Mouse (Mus musculus) embryonic facial prominence, embryonic 13.5 days (tissue): ENCODE measurements around the gene Adssl1. TPM values are rescaled to one million over a fixed set of nuclear protein-coding genes. Genes with fewer than 3 reads are reported as not detected.

Experiments used
- ATAC-seq: fragments of 200-750 bp; cut with Nextera tagmentation; 2 replicates; pipeline ENCODE4 v1.8.0; 2017; ENCODE audit warnings: low read depth; ENCODE audit not compliant: insufficient number of reproducible peaks, insufficient read depth, low FRiP score, low TSS enrichment
- H3K27ac ChIP-seq: fragments of 300-500 bp; sonication (generic); 2 replicates; pipeline ENCODE4 v1.5.1; 2015; ENCODE audit warnings: moderate library complexity, mild to moderate bottlenecking, inconsistent platforms
- H3K27me3 ChIP-seq: fragments of 300-500 bp; sonication (generic); 2 replicates; pipeline ENCODE4 v1.6.1; 2015; ENCODE audit warnings: mild to moderate bottlenecking, inconsistent platforms
- H3K36me3 ChIP-seq: fragments of 300-500 bp; sonication (generic); 2 replicates; pipeline ENCODE4 v1.6.1; 2015; ENCODE audit warnings: mild to moderate bottlenecking, inconsistent platforms
- H3K4me1 ChIP-seq: fragments of 300-500 bp; sonication (generic); 2 replicates; pipeline ENCODE4 v1.6.1; 2015; ENCODE audit warnings: inconsistent platforms
- H3K4me2 ChIP-seq: fragments of 300-500 bp; sonication (generic); 2 replicates; pipeline ENCODE4 v1.6.1; 2015; ENCODE audit warnings: moderate library complexity, mild to moderate bottlenecking, inconsistent platforms
- H3K4me3 ChIP-seq: fragments of 300-500 bp; sonication (generic); 2 replicates; pipeline ENCODE4 v1.5.1; 2015; ENCODE audit warnings: mild to moderate bottlenecking, inconsistent platforms
- H3K9ac ChIP-seq: fragments of 300-500 bp; sonication (generic); 2 replicates; pipeline ENCODE4 v1.6.1; 2015; ENCODE audit warnings: mild to moderate bottlenecking, inconsistent platforms
- H3K9me3 ChIP-seq: fragments of 300-500 bp; sonication (generic); 2 replicates; pipeline ENCODE4 v1.6.1; 2016; ENCODE audit warnings: inconsistent platforms
- WGBS: fragments of 180-500 bp; shearing (Covaris S2); methylation state at CpG from one replicate; pipeline ENCODE4 v1.1.7; 2015; ENCODE audit warnings: mixed read lengths; 5-methylcytosine and 5-hydroxymethylcytosine counted together
- polyA plus RNA-seq: library from polyadenylated mRNA; unstranded; fragments of >200 nt; fragmentation: Nextera tagmentation; extraction: Ambion mirVana; gene quantifications from 2 replicates; pipeline ENCODE4 v1.2.1, GENCODE M21; 2015

The Adssl1 gene
- polyA plus RNA-seq, 1 experiment from 2014 or later = 4.4 TPM

DNA sequence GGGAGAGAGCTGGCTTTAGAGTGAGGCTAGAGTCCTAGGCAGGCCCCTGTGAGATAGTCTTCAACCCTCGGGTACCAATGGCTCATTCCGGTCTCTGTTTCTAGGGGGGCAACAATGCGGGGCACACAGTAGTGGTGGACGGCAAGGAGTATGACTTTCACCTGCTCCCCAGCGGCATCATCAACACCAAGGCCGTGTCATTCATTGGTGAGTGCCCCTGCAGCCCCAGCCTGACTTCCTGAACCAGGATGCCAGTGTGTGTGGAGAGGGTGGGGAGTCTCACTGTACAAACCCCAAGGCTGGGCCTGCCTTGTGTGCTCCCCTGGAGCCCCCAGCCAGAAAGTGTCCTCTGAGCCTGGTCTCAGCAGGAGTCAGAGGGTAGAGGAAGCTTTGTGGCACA is 8.4 kb downstream of the Adssl1 start:
- Histone ChIP-seq H3K9me3 (no peaks in the 10 kb centered on the region), H3K4me1 (peaks cover 18% of the 10 kb centered on the region), H3K4me3 (no peak overlapping the region), H3K36me3 (no peaks in the 10 kb centered on the region), H3K4me2 (no peak overlapping the region), H3K27me3 (no peaks in the 10 kb centered on the region), H3K9ac (no peak overlapping the region), H3K27ac (no peak overlapping the region; the same call in 1 of the 2 replicates)
- no peak for ATAC-seq
- WGBS = 86% methylated on average over 6 of the region's 6 CpGs

DNA sequence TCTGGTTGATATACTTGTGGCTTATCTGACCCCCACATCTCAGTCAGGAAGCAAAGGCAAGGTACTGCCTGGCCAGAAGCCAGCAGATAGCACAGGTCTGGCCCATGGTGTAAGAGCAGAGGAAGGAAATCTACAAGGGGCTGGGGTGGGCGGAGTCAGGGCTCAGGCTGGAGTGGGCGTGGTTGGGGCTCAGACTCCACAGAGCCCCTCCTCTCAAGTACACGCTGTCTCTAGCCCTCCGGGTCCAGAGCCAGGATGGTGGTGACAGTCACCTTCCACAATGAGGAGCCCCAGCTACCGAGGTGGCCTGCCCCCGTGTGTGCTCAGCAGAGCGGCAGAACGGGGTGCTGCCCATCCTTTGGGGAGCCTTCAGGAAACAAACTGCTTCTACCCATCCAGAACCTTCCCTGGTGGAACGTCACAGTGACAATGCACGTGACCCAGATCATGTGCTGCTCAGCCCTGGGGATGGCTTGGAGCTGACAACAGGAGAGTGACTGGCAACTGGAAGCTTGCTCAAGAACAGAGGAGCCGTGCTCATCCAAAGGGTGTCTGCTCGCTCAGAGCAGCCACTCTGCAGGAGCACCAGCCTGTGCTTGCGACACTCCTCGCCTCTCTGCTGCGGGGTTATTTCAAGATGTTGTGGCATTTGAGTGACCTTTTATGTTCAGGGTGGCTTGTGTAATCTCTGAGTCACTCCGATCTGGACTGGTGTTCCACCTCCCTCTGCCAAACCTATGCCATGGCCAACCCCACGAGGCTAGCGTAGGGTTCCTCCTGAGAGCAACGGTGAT is 9.3 kb downstream of the Adssl1 start:
- 35% methylated on average over 19 of the region's 19 CpGs for WGBS
- Histone ChIP-seq H3K9me3 (no peaks in the 10 kb centered on the region), H3K4me1 (peaks cover 14% of the 10 kb centered on the region), H3K27ac (no peak overlapping the region), H3K9ac (peak overlapping the region; percentile 41), H3K4me2 (peak overlapping the region; percentile 56), H3K27me3 (no peaks in the 10 kb centered on the region), H3K36me3 (no peaks in the 10 kb centered on the region), H3K4me3 (peak overlapping the region; percentile 28)
- ATAC-seq = peak; percentile 23; the same call in 1 of the 2 replicates

DNA sequence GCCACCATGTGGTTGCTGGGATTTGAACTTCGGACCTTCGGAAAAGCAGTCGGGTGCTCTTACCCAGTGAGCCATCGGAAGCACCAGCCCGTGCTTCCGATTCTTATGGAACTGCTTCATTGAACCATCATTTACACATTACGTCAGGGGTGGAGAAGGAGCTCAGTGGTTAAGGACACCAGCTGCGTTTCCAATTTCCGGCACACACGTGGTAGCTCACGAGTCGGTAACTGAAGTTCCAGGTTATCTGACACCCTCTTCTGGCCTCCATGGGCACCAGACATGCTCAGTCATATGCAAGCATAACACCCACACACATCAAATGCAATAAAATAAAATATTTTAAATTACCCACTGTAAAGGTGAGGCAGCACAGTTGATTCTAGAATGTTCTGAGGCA is 10.2 kb downstream of the Adssl1 start:
- H3K4me3 ChIP-seq = no peak overlapping the region
- no peaks in the 10 kb centered on the region for H3K9me3 ChIP-seq
- no peaks in the 10 kb centered on the region for H3K27me3 ChIP-seq
- H3K4me2 ChIP-seq = no peak overlapping the region
- H3K9ac ChIP-seq = no peak overlapping the region
- no peak for ATAC-seq
- H3K27ac ChIP-seq = no peak overlapping the region
- WGBS = 85% methylated on average over 12 of the region's 12 CpGs
- H3K36me3 ChIP-seq = no peaks in the 10 kb centered on the region
- peaks cover 14% of the 10 kb centered on the region for H3K4me1 ChIP-seq

DNA sequence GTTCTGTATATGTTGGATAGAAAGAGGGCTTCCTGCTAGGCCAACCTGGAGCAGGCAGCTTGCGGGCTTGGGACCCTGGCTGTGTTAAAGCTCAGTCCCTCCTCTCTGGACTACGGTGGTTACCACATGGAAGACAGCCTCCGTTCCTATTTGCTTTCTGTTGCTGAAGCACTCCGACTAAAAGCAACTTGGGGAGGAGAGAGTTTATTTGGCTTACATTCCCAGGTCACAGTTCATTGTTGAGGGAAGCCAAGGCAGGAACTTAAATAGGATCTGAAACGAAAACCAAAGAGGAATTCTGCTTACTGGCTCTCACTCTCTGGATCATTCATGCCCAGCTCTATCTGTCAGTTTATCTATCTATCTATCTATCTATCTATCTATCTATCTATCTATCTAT is 11.0 kb downstream of the Adssl1 start:
- peaks cover 14% of the 10 kb centered on the region for H3K4me1 ChIP-seq
- WGBS = 81% methylated on average over 5 of the region's 5 CpGs
- H3K4me2 ChIP-seq = no peak overlapping the region

DNA sequence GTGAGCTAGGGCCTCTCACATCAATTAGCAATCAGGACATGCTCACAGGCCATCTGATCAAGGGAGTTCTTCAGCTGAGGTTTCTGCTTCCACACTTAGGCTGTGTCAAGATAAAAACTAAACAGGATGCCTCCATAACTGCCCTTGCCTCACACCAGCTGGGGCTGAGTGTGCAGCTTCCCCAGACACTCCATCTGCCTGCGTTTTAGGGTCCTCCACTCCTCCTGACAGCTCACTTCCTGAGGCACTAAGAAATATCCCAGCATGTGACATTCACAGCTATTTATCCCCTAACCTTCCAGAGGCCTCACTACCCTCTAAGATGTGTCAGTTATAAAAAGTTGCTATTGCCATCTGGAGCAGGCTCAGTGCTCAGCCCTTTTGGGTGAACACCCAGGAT is 11.6 kb downstream of the Adssl1 start:
- H3K4me3 ChIP-seq = no peak overlapping the region
- no peak for ATAC-seq
- WGBS = 38% methylated on average over 1 of the region's 1 CpGs
- H3K4me1 ChIP-seq = peaks cover 14% of the 10 kb centered on the region
- no peaks in the 10 kb centered on the region for H3K27me3 ChIP-seq
- H3K36me3 ChIP-seq = no peaks in the 10 kb centered on the region
- no peak overlapping the region for H3K27ac ChIP-seq
- H3K4me2 ChIP-seq = no peak overlapping the region
- H3K9me3 ChIP-seq = no peaks in the 10 kb centered on the region
- H3K9ac ChIP-seq = no peak overlapping the region

More for the DNA sequence above, 11.0 kb downstream of the Adssl1 start:
- H3K27me3 ChIP-seq = no peaks in the 10 kb centered on the region
- no peak overlapping the region for H3K9ac ChIP-seq
- no peak overlapping the region for H3K4me3 ChIP-seq
- no peak overlapping the region for H3K27ac ChIP-seq
- ATAC-seq = no peak
- H3K9me3 ChIP-seq = no peaks in the 10 kb centered on the region
- no peaks in the 10 kb centered on the region for H3K36me3 ChIP-seq

DNA sequence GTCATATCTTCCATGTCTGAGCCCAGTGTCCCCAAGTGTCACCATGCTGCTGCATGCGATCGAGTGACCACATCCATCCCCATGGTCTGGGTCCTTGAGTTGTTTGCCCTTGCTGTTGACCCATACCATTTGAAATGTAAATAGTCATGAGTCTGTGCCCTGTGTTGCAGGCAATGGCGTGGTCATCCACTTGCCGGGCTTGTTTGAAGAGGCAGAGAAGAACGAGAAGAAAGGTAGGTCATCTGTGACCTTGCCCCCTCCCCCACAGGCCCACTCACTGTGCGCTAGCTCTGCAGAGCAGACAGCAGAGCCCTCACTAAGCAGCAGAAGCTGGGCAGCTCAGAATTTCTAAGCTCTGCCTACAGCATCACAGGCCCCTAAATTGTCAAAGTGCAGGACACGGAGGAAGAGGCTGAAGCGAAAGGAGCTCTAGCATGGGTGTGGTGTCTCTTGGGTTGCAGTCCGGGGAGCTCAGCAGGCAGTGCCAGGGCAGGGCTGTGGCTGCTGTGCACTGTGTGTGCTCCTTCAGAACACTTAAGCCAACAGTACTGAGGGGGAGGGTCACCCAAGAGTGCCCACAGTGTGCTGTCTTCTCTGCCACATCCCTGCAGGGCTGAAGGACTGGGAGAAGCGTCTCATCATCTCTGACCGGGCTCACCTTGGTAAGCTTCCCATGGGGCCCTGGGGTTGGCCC is 12.4 kb downstream of the Adssl1 start:
- H3K27ac ChIP-seq = no peak overlapping the region
- WGBS = 74% methylated on average over 11 of the region's 11 CpGs
- no peak overlapping the region for H3K4me3 ChIP-seq
- no peak for ATAC-seq
- H3K9ac ChIP-seq = no peak overlapping the region
- no peaks in the 10 kb centered on the region for H3K9me3 ChIP-seq
- H3K4me2 ChIP-seq = no peak overlapping the region
- peaks cover 14% of the 10 kb centered on the region for H3K4me1 ChIP-seq
- no peaks in the 10 kb centered on the region for H3K27me3 ChIP-seq
- H3K36me3 ChIP-seq = no peaks in the 10 kb centered on the region

DNA sequence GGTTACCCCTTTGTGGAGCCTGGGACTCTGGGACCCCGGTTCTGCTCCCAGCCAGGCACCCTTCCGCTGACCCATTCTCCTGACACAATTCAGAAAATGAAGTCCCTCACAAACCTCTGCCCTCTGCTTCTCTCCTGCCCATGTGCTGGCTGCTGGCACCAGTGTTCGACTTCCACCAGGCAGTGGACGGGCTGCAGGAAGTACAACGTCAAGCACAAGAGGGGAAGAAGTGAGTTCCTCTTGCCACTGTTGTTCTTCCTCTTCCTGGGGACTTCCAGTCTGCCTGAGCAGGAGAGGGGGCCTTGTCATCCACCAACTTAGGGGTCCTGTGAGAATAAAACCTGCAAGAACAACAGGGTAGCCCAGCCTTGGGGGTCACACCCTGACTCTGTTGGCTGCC is 13.1 kb downstream of the Adssl1 start:
- no peak overlapping the region for H3K27ac ChIP-seq
- no peak for ATAC-seq
- 78% methylated on average over 5 of the region's 5 CpGs for WGBS
- no peaks in the 10 kb centered on the region for H3K9me3 ChIP-seq
- no peak overlapping the region for H3K9ac ChIP-seq
- peaks cover 14% of the 10 kb centered on the region for H3K4me1 ChIP-seq
- H3K36me3 ChIP-seq = no peaks in the 10 kb centered on the region
- no peak overlapping the region for H3K4me2 ChIP-seq
- H3K27me3 ChIP-seq = no peaks in the 10 kb centered on the region
- no peak overlapping the region for H3K4me3 ChIP-seq

DNA sequence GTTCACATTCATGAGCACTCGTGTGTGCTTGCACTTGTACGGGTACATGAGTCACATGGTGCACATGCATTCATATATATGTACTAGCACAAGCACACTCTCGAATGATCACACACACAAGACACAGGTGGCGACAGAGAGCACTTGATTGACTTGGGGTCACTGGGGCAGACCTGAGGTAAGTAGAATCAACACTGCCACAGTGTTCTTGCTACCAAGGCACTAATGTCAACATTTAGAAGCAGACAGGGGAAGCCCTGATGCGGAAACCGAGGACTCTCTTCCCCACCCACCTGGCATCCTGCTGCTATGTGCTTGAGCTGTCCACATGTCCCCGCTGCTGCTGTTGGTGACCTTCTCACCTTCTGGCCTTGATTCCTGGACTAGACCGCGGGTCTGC is 13.8 kb downstream of the Adssl1 start:
- H3K4me1 ChIP-seq = peaks cover 9% of the 10 kb centered on the region
- no peak overlapping the region for H3K4me3 ChIP-seq
- no peak overlapping the region for H3K27ac ChIP-seq
- H3K27me3 ChIP-seq = no peaks in the 10 kb centered on the region
- no peak overlapping the region for H3K9ac ChIP-seq
- H3K36me3 ChIP-seq = no peaks in the 10 kb centered on the region
- H3K4me2 ChIP-seq = no peak overlapping the region
- H3K9me3 ChIP-seq = no peaks in the 10 kb centered on the region
- 73% methylated on average over 9 of the region's 9 CpGs for whole genome bisulfite sequencing
- ATAC-seq = no peak

DNA sequence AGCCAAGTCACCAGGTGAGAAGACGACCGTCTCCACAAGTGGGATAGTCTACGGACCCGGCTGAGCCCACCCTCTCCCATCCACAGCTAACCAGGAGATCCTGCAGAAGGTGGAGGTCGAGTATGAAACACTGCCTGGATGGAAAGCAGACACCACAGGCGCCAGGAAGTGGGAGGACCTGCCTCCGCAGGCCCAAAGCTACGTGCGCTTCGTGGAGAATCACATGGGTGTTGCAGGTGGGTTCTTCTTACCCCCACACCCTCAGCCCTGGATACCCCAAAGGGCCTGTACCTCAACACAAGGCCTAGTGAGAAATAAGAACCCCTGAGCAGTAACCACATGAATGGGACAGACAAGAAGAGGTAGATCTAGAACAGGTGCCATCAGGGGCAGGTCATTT is 19.7 kb downstream of the Adssl1 start:
- Histone ChIP-seq H3K9ac (no peak overlapping the region), H3K27me3 (no peaks in the 10 kb centered on the region), H3K36me3 (no peaks in the 10 kb centered on the region), H3K4me2 (no peak overlapping the region), H3K4me3 (no peak overlapping the region), H3K27ac (no peak overlapping the region), H3K9me3 (no peaks in the 10 kb centered on the region), H3K4me1 (peaks cover 5% of the 10 kb centered on the region; the same call in 1 of the 2 replicates)
- 80% methylated on average over 10 of the region's 10 CpGs for WGBS
- no peak for ATAC-seq

DNA sequence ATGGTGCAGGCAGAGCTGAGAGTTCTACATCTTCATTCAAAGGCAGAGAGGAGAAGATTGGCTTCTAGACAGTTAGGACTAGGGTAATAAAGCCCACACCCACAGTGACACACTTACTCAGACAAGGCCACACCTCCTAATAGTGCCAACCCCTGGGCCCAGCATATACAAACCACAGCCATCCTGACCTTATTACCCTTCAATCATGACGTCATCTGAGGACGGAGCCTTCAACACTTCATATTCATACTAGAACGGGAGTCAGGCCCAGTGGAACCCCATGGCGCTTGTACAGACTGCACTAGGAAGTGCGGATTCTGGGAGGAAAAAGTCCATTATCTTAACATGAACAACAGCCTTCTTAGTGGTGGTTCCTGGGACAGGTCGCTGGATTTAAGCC is 23.3 kb downstream of the Adssl1 start:
- WGBS = 91% methylated on average over 6 of the region's 6 CpGs
- Histone ChIP-seq H3K9me3 (no peaks in the 10 kb centered on the region), H3K27me3 (no peaks in the 10 kb centered on the region), H3K4me2 (no peak overlapping the region), H3K4me1 (peaks cover 20% of the 10 kb centered on the region), H3K27ac (no peak overlapping the region), H3K4me3 (no peak overlapping the region), H3K9ac (no peak overlapping the region), H3K36me3 (peaks cover 14% of the 10 kb centered on the region)
- no peak for ATAC-seq

DNA sequence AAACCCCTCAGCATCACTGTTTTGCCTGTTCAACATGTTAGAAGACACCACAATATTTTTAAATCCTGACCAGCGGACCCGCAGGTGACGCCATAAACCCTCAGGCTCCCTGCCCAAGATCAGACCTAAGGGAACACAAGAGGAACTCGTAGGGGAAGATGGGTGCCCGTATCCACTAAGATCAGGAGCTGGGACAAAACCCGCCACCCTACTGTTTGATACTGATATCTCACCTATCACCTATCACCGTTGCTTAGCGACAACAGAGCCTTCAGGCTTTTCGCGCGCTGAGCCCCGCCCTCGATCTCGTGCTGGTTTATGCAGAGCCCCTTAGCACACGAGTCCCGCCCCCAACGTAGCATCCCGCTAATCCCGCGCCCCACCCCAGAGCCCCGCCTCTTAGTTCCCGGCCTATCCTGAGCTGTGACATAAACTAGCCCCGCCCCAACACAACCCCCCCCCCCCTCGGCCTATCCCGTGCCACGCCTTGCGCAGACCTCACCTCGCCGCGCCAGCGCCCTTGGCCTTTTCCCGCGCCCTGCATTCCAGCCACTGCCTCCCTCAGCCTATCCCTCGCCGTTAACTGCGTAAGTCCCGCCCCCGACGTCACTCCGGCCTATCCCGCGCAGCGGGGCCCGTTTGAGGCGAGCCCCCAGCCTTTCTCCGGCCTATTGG is 24.5 kb downstream of the Adssl1 start, which contains the start of gene Siva1:
TSS of gene Siva1 (plus strand) at position 500 of the 675 bp plus-strand sequence.
- peaks cover 20% of the 10 kb centered on the region for H3K4me1 ChIP-seq
- peak within 1 kb of the TSS; percentile 90 for H3K4me2 ChIP-seq
- no peaks in the 10 kb centered on the region for H3K27me3 ChIP-seq
- 2% methylated on average over 44 of the region's 46 CpGs for WGBS
- ATAC-seq = peak; percentile 96
- no peaks in the 10 kb centered on the region for H3K9me3 ChIP-seq
- H3K36me3 ChIP-seq = peaks cover 26% of the 10 kb centered on the region
- peak within 1 kb of the TSS; percentile 87 for H3K4me3 ChIP-seq
- H3K27ac ChIP-seq = peak within 1 kb of the TSS; percentile 93
- peak within 1 kb of the TSS; percentile 87 for H3K9ac ChIP-seq
